Mouse (Mus musculus): ENCODE results near the gene Dnajc14. TPM values are rescaled to one million over a fixed set of nuclear protein-coding genes. Genes with fewer than 3 reads are reported as not detected.

Gene Dnajc14
- 38.6 and 42.7 TPM in 2 replicates for polyA plus RNA-seq (2014; fragmentation: Nextera tagmentation; extraction: Ambion mirVana)

DNA sequence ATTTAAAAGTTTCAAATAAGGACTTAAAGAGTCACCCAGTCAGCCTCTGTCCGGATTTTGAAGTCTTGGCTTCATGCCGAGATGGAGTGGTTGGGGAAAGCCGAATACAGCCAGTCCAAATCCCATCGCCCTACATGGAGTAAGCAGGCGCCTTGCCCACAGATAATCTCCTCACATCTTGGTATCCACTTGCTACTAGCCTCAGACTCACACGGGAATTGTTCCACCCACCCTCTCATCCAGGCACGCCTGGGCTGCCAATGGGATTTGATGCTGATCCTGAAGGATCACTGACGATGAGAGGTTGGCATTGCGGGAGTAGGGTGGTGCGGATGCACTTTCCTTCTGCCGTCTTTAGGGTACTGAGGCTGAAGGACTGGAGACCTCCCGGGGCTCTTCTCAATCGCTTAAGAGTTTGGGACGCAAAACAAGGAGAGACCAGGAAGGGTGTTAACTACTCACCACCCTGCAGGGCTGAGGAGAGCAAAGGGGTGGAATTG, at the start of gene Dnajc14:
Dnajc14 (plus strand) TSS at position 292 of the 500 bp plus-strand sequence.
- WGBS: 0% methylated on average over 14 of the region's 14 CpGs
- Histone ChIP-seq H3K9me3 (ENCODE audit: control insufficient read depth, low read length) (no peaks in the 10 kb centered on the region), H3K4me2 (ENCODE audit: low read length) (peak within 1 kb of the TSS; percentile 62), H3K27me3 (ENCODE audit: control insufficient read depth, insufficient read depth, low read length) (no peaks in the 10 kb centered on the region), H3K9ac (replicated peaks; ENCODE audit: low read length) (peak within 1 kb of the TSS; percentile 77), H3K4me1 (ENCODE audit: control insufficient read depth, insufficient read depth, low read length) (peaks cover 35% of the 10 kb centered on the region), H3K27ac (replicated peaks; ENCODE audit: low read depth, low read length) (peak within 1 kb of the TSS; percentile 92), H3K4me3 (replicated peaks; ENCODE audit: low read depth, low read length) (peak within 1 kb of the TSS; percentile 76), H3K36me3 (ENCODE audit: control insufficient read depth, insufficient read depth, low read length) (peaks cover 34% of the 10 kb centered on the region)
- DNase-seq (peak; percentile 72), ATAC-seq (ENCODE audit: low FRiP score, low TSS enrichment) (no peak)

DNA sequence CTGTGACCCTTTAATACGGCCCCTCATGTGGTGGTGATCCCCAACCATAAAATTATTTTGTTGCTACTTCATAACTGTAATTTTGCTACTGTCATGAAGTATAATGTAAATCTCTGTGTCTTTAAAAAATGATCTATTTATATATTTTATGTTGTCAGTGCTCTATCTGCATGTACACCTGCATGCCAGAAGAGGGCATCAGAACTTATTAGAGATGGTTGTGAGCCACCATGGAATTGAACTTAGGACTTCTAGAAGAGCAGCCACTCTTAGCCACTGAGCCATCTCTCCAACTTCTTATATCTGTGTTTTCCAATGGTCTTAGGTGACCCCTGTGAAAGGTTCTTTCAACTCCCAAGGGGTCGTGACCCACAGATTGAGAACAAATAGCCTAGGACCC, 31.0 kb upstream of the Dnajc14 start:
- Histone ChIP-seq H3K9me3 (ENCODE audit: control insufficient read depth, low read length) (no peaks in the 10 kb centered on the region), H3K4me2 (ENCODE audit: low read length) (no peak overlapping the region), H3K4me3 (replicated peaks; ENCODE audit: low read depth, low read length) (no peak overlapping the region), H3K27ac (replicated peaks; ENCODE audit: low read depth, low read length) (no peak overlapping the region), H3K36me3 (ENCODE audit: control insufficient read depth, insufficient read depth, low read length) (peaks cover under 1% of the 10 kb centered on the region; the same call in 1 of the 2 replicates), H3K4me1 (ENCODE audit: control insufficient read depth, insufficient read depth, low read length) (no peaks in the 10 kb centered on the region), H3K9ac (replicated peaks; ENCODE audit: low read length) (no peak overlapping the region), H3K27me3 (ENCODE audit: control insufficient read depth, insufficient read depth, low read length) (no peaks in the 10 kb centered on the region)
- 85% methylated on average over 2 of the region's 2 CpGs for WGBS
- ATAC-seq (ENCODE audit: low FRiP score, low TSS enrichment): no peak
- peak; percentile 11 for DNase-seq

DNA sequence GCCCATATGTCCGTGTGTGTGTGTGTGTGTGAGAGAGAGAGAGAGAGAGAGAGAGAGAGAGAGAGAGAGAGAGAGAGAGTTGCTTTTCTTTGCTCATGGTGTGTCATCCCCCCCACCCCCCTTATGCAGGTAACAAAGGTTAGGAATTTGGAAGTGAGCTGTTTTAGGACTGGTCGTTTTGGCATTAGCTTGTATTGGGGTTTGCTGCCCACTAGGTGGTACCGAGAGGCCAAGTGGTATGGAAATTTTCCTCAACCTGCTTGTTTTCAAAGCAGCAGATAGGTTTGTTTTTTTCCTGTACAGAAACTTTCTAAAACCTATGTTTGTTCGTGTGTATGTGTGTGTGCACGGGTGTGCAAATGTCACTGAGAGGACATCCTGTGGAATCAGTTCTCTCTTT, 30.2 kb upstream of the Dnajc14 start:
- DNase-seq (peak; percentile 42), ATAC-seq (ENCODE audit: low FRiP score, low TSS enrichment) (no peak)
- H3K9me3 ChIP-seq (ENCODE audit: control insufficient read depth, low read length): no peaks in the 10 kb centered on the region
- H3K27me3 ChIP-seq (ENCODE audit: control insufficient read depth, insufficient read depth, low read length): no peaks in the 10 kb centered on the region
- H3K27ac ChIP-seq (replicated peaks; ENCODE audit: low read depth, low read length): no peak overlapping the region
- no peak overlapping the region for H3K9ac ChIP-seq (replicated peaks; ENCODE audit: low read length)
- 39% methylated on average over 5 of the region's 5 CpGs for WGBS
- H3K4me1 ChIP-seq (ENCODE audit: control insufficient read depth, insufficient read depth, low read length): no peaks in the 10 kb centered on the region
- no peaks in the 10 kb centered on the region for H3K36me3 ChIP-seq (ENCODE audit: control insufficient read depth, insufficient read depth, low read length)
- no peak overlapping the region for H3K4me3 ChIP-seq (replicated peaks; ENCODE audit: low read depth, low read length)
- no peak overlapping the region for H3K4me2 ChIP-seq (ENCODE audit: low read length)

DNA sequence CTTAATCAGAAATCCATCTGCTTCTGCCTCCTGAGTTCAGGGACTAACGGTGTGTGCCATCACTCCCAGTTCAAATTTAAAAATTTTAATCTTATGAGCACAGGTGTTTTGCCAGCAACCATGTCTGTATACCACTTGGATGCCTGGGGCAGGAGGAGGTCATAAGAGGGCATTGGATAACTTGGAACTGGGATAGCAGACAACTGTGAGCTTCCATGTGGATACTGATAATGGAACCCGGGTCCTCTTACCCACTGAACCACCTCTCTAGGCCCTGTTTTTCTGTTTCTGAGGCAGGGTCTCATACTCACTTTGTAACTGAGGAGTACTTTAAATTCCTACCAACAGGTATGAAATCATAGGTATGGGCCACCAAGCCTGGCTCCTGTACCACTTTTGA, 25.4 kb upstream of the Dnajc14 start:
- Histone ChIP-seq H3K4me2 (ENCODE audit: low read length) (no peak overlapping the region), H3K27ac (replicated peaks; ENCODE audit: low read depth, low read length) (no peak overlapping the region), H3K4me1 (ENCODE audit: control insufficient read depth, insufficient read depth, low read length) (no peaks in the 10 kb centered on the region), H3K27me3 (ENCODE audit: control insufficient read depth, insufficient read depth, low read length) (no peaks in the 10 kb centered on the region), H3K36me3 (ENCODE audit: control insufficient read depth, insufficient read depth, low read length) (no peaks in the 10 kb centered on the region), H3K9ac (replicated peaks; ENCODE audit: low read length) (no peak overlapping the region), H3K4me3 (replicated peaks; ENCODE audit: low read depth, low read length) (no peak overlapping the region), H3K9me3 (ENCODE audit: control insufficient read depth, low read length) (no peaks in the 10 kb centered on the region)
- ATAC-seq (ENCODE audit: low FRiP score, low TSS enrichment): no peak
- DNase-seq: no peak
- WGBS: 87% methylated on average over 2 of the region's 2 CpGs

DNA sequence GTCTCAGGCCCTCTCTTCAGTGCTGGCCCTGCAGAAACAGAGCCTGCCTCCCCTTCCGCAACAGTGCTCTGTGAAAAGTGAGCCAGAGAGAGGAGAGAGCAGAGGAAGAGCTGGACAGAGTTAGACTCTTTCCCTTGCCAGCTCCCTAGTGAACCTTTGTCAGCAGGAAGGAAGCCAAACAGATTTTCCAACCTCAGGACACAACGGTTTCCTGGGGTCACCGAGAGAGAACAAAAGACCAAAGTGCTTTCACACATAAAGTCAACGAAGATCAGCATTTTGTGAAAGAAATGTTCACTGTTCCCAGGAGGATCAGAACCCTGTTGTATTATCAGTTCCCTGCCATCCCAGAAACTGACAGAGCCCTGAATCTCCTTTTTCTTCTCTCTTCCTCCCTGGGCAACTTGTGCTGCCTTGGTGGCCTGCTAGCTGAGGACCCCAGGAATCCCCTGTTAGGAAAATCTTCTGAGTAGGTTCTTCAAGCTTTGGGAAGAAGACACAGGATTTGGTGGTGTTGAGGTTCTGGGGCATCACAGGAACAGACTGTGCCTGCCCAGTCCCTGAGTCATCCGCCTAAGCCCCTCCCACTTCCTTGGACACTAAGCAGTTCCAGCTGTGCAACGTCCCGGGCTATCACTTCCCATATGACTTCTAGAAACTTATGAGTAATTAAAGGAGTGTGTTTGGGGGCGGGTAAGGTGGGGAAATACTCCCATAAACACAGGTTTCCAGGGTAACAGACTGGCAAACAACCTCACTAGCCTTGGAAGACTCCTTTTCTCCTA, 24.7 kb upstream of the Dnajc14 start:
- Histone ChIP-seq H3K9me3 (ENCODE audit: control insufficient read depth, low read length) (0 out of 2 replicates have a peak, but pooled peaks cover 3% of the 10 kb centered on the region), H3K36me3 (ENCODE audit: control insufficient read depth, insufficient read depth, low read length) (no peaks in the 10 kb centered on the region), H3K9ac (replicated peaks; ENCODE audit: low read length) (no peak overlapping the region), H3K4me3 (replicated peaks; ENCODE audit: low read depth, low read length) (no peak overlapping the region), H3K27ac (replicated peaks; ENCODE audit: low read depth, low read length) (no peak overlapping the region), H3K27me3 (ENCODE audit: control insufficient read depth, insufficient read depth, low read length) (no peaks in the 10 kb centered on the region), H3K4me1 (ENCODE audit: control insufficient read depth, insufficient read depth, low read length) (no peaks in the 10 kb centered on the region), H3K4me2 (ENCODE audit: low read length) (no peak overlapping the region)
- ATAC-seq (ENCODE audit: low FRiP score, low TSS enrichment) (no peak), DNase-seq (no peak)
- 33% methylated on average over 8 of the region's 8 CpGs for WGBS

DNA sequence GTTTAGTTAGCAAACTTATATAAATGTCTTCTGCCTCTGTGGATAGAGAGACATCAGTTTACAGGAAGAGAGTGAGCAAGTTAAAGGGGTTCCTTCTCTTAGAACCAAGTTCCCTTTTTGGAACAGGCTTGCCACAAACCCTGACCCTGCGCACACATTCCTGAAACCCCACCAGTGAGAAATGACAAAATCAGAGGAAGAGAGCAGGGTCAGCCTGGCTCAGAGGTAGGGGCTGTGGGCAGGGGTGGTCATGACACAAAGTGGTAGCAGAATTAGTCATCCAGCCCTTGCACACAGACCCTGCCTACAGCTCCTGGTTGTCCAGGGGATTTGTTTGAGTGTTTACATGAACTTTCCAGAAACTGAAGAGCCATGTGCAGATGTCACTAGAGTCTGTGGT, 23.7 kb upstream of the Dnajc14 start:
- no peaks in the 10 kb centered on the region for H3K36me3 ChIP-seq (ENCODE audit: control insufficient read depth, insufficient read depth, low read length)
- 0 out of 2 replicates have a peak, but pooled peaks cover 4% of the 10 kb centered on the region for H3K9me3 ChIP-seq (ENCODE audit: control insufficient read depth, low read length)
- DNase-seq (no peak), ATAC-seq (ENCODE audit: low FRiP score, low TSS enrichment) (no peak)
- H3K9ac ChIP-seq (replicated peaks; ENCODE audit: low read length): no peak overlapping the region
- no peaks in the 10 kb centered on the region for H3K27me3 ChIP-seq (ENCODE audit: control insufficient read depth, insufficient read depth, low read length)
- H3K27ac ChIP-seq (replicated peaks; ENCODE audit: low read depth, low read length): no peak overlapping the region
- H3K4me2 ChIP-seq (ENCODE audit: low read length): no peak overlapping the region
- 95% methylated on average over 1 of the region's 1 CpGs for WGBS
- no peaks in the 10 kb centered on the region for H3K4me1 ChIP-seq (ENCODE audit: control insufficient read depth, insufficient read depth, low read length)
- H3K4me3 ChIP-seq (replicated peaks; ENCODE audit: low read depth, low read length): no peak overlapping the region

DNA sequence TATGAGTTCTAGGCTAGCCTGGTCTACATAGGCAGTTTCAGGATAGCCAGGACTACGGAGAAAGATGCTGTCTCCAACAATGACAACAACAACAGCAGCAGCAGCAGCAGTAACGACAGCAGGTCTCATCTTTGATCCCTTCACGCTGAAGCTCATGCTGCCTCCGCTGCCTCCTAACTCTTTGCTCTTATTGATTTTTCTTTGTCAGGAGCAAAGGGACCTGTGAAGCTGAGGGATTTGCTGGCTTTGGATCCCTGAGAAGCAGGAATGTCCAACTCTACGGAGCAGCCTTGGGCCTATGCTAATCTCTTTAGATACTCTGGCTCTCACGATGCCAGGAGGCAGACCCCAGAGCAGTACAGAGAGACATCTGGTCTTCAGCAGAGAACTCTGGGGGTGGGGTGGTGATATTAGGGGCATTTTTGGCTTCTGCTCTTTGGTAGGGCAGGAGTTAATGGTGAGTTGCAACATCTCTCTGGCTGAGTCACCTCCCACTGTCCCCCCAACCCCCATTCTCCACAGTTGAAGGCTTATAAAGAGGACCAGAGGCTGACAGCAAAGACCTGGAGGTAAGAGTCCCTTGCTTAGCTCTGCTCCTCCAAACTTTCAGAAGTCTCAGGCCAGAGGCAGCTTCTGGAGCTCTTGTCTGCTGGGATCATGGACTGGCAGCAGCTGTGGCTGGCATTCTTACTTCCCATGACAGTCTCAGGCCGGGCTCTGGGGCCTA, 13.3 kb upstream of the Dnajc14 start, which contains the start of gene Mmp19:
Mmp19 (plus strand) TSS at position 513 of the 727 bp plus-strand sequence.
- Histone ChIP-seq H3K4me2 (ENCODE audit: low read length) (no peak within 1 kb of the TSS), H3K27me3 (ENCODE audit: control insufficient read depth, insufficient read depth, low read length) (no peaks in the 10 kb centered on the region), H3K36me3 (ENCODE audit: control insufficient read depth, insufficient read depth, low read length) (no peaks in the 10 kb centered on the region), H3K27ac (replicated peaks; ENCODE audit: low read depth, low read length) (no peak within 1 kb of the TSS), H3K4me1 (ENCODE audit: control insufficient read depth, insufficient read depth, low read length) (no peaks in the 10 kb centered on the region), H3K9ac (replicated peaks; ENCODE audit: low read length) (no peak within 1 kb of the TSS), H3K4me3 (replicated peaks; ENCODE audit: low read depth, low read length) (no peak within 1 kb of the TSS), H3K9me3 (ENCODE audit: control insufficient read depth, low read length) (no peaks in the 10 kb centered on the region)
- 58% methylated on average over 7 of the region's 7 CpGs for WGBS
- ATAC-seq (ENCODE audit: low FRiP score, low TSS enrichment) (no peak), DNase-seq (no peak)

DNA sequence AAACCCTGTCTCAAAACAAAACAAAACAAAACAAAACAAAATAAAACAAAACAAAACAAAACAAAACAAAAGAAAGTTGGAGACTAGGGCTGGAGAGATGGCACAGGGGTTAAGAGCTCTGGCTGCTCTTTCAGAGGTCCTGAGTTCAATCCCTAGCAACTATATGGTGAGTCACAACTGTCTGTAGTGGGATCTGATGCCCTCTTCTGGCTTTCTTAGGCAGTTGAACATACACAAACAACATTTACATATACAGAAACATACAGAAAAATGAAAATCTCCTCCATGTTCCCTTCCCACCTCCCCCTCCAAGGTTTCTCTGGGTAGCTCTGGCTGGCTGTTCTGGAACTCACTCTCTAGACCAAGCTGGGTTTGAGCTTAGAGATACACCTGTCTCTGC, 11.8 kb upstream of the Dnajc14 start:
- H3K4me2 ChIP-seq (ENCODE audit: low read length): no peak overlapping the region
- H3K27ac ChIP-seq (replicated peaks; ENCODE audit: low read depth, low read length): no peak overlapping the region
- no peak overlapping the region for H3K9ac ChIP-seq (replicated peaks; ENCODE audit: low read length)
- H3K4me1 ChIP-seq (ENCODE audit: control insufficient read depth, insufficient read depth, low read length): no peaks in the 10 kb centered on the region
- no peak for DNase-seq
- no peaks in the 10 kb centered on the region for H3K36me3 ChIP-seq (ENCODE audit: control insufficient read depth, insufficient read depth, low read length)
- ATAC-seq (ENCODE audit: low FRiP score, low TSS enrichment): no peak
- H3K4me3 ChIP-seq (replicated peaks; ENCODE audit: low read depth, low read length): no peak overlapping the region
- H3K27me3 ChIP-seq (ENCODE audit: control insufficient read depth, insufficient read depth, low read length): no peaks in the 10 kb centered on the region
- no peaks in the 10 kb centered on the region for H3K9me3 ChIP-seq (ENCODE audit: control insufficient read depth, low read length)
